Mouse (Mus musculus) testis, adult 2 months (tissue): ENCODE results near the gene Trmt112.

ENCODE experiments used
- CTCF ChIP-seq: fragments of 200-500 bp; IDR thresholded peaks from 2 replicates; pipeline ENCODE4 v1.5.1; 2012; ENCODE audit warnings: low read depth, mild to moderate bottlenecking, inconsistent platforms, low read length, moderate library complexity; ENCODE audit not compliant: control insufficient read depth, insufficient read depth, insufficient replicate concordance
- POLR2A ChIP-seq: fragments of 200-500 bp; IDR thresholded peaks from 2 replicates; pipeline ENCODE4 v1.6.1; 2012; ENCODE audit warnings: low read depth, mild to moderate bottlenecking, inconsistent platforms, low read length, moderate library complexity; ENCODE audit not compliant: control insufficient read depth

GRCm38 (mm10) chr19:6861451-6861850 lies 48.0 kb upstream of the Trmt112 start:
- TF ChIP-seq CTCF (no peak), POLR2A (no peak)
